Mouse (Mus musculus) embryo, embryonic 11 days (tissue): ENCODE results near the gene Macrod2.

ENCODE experiments used
- DNase-seq: peaks from one replicate; pipeline ENCODE4 v3.0.0-alpha.2; 2015

The Macrod2 gene

GRCm38 (mm10) chr2:141514976-141515375 lies 1119.9 kb downstream of the Macrod2 start:
- no peak for DNase-seq

GRCm38 (mm10) chr2:141522081-141522480 lies 1127.0 kb downstream of the Macrod2 start:
- DNase-seq = no peak

GRCm38 (mm10) chr2:141545877-141546276 lies 1150.8 kb downstream of the Macrod2 start:
- DNase-seq = no peak

- DNase-seq = no peak
Measured at GRCm38 (mm10) chr2:141551701-141552100, 1156.6 kb downstream of the Macrod2 start.

- peak; percentile 16 for DNase-seq
Measured at GRCm38 (mm10) chr2:141556747-141557146, 1161.6 kb downstream of the Macrod2 start.

- DNase-seq = no peak
Measured at GRCm38 (mm10) chr2:141558242-141558827, 1163.2 kb downstream of the Macrod2 start.

GRCm38 (mm10) chr2:141565986-141566385 lies 1170.9 kb downstream of the Macrod2 start:
- no peak for DNase-seq

GRCm38 (mm10) chr2:141571360-141571759 lies 1176.3 kb downstream of the Macrod2 start:
- peak; percentile 48 for DNase-seq

GRCm38 (mm10) chr2:141578206-141578605 lies 1183.1 kb downstream of the Macrod2 start:
- DNase-seq = no peak

- no peak for DNase-seq
Measured at GRCm38 (mm10) chr2:141582431-141582830, 1187.3 kb downstream of the Macrod2 start.

- peak; percentile 28 for DNase-seq
Measured at GRCm38 (mm10) chr2:141582933-141583332, 1187.8 kb downstream of the Macrod2 start.

GRCm38 (mm10) chr2:141587290-141587689 lies 1192.2 kb downstream of the Macrod2 start:
- DNase-seq = no peak

GRCm38 (mm10) chr2:141591326-141591725 lies 1196.2 kb downstream of the Macrod2 start:
- peak; percentile 74 for DNase-seq

GRCm38 (mm10) chr2:141594811-141595210 lies 1199.7 kb downstream of the Macrod2 start:
- DNase-seq = no peak

- DNase-seq = no peak
Measured at GRCm38 (mm10) chr2:141617721-141618120, 1222.6 kb downstream of the Macrod2 start.

- no peak for DNase-seq
Measured at GRCm38 (mm10) chr2:141618257-141618656, 1223.1 kb downstream of the Macrod2 start.

GRCm38 (mm10) chr2:141664051-141664450 lies 1268.9 kb downstream of the Macrod2 start:
- DNase-seq = no peak

GRCm38 (mm10) chr2:141672814-141673213 lies 1277.7 kb downstream of the Macrod2 start:
- no peak for DNase-seq

- no peak for DNase-seq
Measured at GRCm38 (mm10) chr2:141673405-141673804, 1278.3 kb downstream of the Macrod2 start.

- DNase-seq = no peak
Measured at GRCm38 (mm10) chr2:141697541-141697940, 1302.4 kb downstream of the Macrod2 start.

GRCm38 (mm10) chr2:141698320-141698719 lies 1303.2 kb downstream of the Macrod2 start:
- no peak for DNase-seq

- peak; percentile 15 for DNase-seq
Measured at GRCm38 (mm10) chr2:141700759-141701452, 1305.8 kb downstream of the Macrod2 start.

- no peak for DNase-seq
Measured at GRCm38 (mm10) chr2:141711785-141712184, 1316.7 kb downstream of the Macrod2 start.

GRCm38 (mm10) chr2:141712265-141712664 lies 1317.2 kb downstream of the Macrod2 start:
- DNase-seq = no peak

GRCm38 (mm10) chr2:141715061-141715460 lies 1320.0 kb downstream of the Macrod2 start:
- DNase-seq = no peak
